Mouse (Mus musculus) megakaryocyte, embryonic 14.5 days (primary cell): ENCODE measurements around the gene Aldoart2. TPM values are rescaled to one million over a fixed set of nuclear protein-coding genes. Genes with fewer than 3 reads are reported as not detected.
"Not testable (repeated sequence)": the region's sequence is repeated elsewhere in the genome, so short reads cannot be mapped to it uniquely, and the experiment has no call there.

ENCODE experiments used
- H3K27me3 ChIP-seq: replicated peaks from 2 replicates; pipeline ENCODE3; 2012; ENCODE audit warnings: inconsistent platforms
- H3K36me3 ChIP-seq: replicated peaks from 2 replicates; pipeline ENCODE3; 2012; ENCODE audit warnings: low read length, inconsistent platforms, mixed read lengths
- H3K4me1 ChIP-seq: 2 replicates; pipeline ENCODE4 v1.6.1; 2012; ENCODE audit warnings: inconsistent platforms
- H3K4me3 ChIP-seq: replicated peaks from 2 replicates; pipeline ENCODE3; 2012; ENCODE audit warnings: moderate library complexity, mild to moderate bottlenecking, inconsistent platforms
- H3K9me3 ChIP-seq: 2 replicates; pipeline ENCODE4 v1.6.1; 2012; ENCODE audit warnings: inconsistent platforms
- FLI1 ChIP-seq: IDR thresholded peaks from 2 replicates; pipeline ENCODE4 v1.6.1; 2012; ENCODE audit warnings: low read length, inconsistent platforms, mixed read lengths
- GATA1 ChIP-seq: IDR thresholded peaks from 3 replicates; pipeline ENCODE4 v1.6.1; 2012; ENCODE audit warnings: mixed read lengths, low read length, inconsistent platforms, borderline replicate concordance
- polyA plus RNA-seq: library from polyadenylated mRNA; stranded (reverse); fragments of >175 nt; gene quantifications from 2 replicates; pipeline ENCODE4 v1.2.3, GENCODE M21; 2012; ENCODE audit warnings: low replicate concordance; ENCODE audit not compliant: insufficient read depth

The Aldoart2 gene
- polyA plus RNA-seq: not detected in 2 replicates

DNA sequence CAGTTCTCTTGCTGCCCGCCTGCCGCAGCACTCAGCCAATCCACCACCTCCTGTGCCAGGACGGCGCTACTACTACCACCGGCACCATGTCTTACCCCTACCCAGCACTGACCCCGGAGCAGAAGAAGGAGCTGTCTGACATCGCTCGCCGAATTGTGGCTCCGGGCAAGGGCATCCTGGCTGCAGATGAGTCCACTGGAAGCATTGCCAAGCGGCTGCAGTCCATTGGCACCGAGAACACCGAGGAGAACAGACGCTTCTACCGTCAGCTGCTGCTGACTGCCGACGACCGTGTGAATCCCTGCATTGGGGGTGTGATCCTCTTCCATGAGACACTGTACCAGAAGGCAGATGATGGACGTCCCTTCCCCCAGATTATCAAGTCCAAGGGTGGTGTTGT is at the start of gene Aldoart2:
Gene Aldoart2 (plus strand): TSS at position 34 of the 400 bp plus-strand sequence.
- Histone ChIP-seq H3K27me3 (peaks cover 8% of the 10 kb centered on the region), H3K9me3 (peaks cover 16% of the 10 kb centered on the region), H3K4me3 (no peak within 1 kb of the TSS), H3K4me1 (peaks cover 25% of the 10 kb centered on the region), H3K36me3 (no peaks in the 10 kb centered on the region)
- TF ChIP-seq FLI1 (no peak), GATA1 (no peak)

DNA sequence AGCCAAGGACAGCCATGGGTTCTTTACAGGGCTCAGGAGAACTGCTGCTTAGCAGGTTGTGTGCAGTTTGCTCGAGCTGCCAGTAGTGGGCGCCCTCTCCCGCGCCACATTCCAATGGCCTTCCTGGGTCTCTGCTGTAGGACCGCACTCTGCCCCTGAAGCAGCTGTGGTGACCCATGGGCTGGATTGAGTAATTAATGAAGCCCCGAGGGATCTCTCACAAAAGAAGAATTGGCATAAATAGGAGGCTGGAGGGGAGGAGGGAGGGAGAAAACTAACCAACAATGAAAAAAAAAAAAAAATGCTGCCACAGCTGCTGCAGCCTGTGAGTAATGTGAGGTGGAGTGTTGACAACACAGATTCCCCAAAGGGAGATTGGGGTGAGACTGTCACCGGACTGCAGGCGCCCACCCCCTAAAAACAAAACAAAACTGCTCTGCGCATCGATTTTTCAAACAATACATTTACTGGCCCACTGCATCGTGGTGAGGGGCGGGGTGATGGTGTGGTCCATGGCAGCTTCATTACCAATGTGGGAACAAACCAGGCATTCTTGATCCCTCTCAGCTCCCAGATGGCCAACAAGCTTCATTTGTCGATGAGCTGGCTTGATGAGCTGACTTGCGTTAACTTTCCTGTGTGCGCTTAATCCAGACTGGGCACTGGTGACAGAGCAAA is 46.8 kb upstream of the Aldoart2 start:
- H3K36me3 ChIP-seq: no peaks in the 10 kb centered on the region
- H3K4me3 ChIP-seq: no peak overlapping the region
- H3K4me1 ChIP-seq: no peaks in the 10 kb centered on the region
- H3K9me3 ChIP-seq: no peaks in the 10 kb centered on the region
- H3K27me3 ChIP-seq: peaks cover 13% of the 10 kb centered on the region
- TF ChIP-seq GATA1: no peak
- no peak for TF ChIP-seq FLI1

DNA sequence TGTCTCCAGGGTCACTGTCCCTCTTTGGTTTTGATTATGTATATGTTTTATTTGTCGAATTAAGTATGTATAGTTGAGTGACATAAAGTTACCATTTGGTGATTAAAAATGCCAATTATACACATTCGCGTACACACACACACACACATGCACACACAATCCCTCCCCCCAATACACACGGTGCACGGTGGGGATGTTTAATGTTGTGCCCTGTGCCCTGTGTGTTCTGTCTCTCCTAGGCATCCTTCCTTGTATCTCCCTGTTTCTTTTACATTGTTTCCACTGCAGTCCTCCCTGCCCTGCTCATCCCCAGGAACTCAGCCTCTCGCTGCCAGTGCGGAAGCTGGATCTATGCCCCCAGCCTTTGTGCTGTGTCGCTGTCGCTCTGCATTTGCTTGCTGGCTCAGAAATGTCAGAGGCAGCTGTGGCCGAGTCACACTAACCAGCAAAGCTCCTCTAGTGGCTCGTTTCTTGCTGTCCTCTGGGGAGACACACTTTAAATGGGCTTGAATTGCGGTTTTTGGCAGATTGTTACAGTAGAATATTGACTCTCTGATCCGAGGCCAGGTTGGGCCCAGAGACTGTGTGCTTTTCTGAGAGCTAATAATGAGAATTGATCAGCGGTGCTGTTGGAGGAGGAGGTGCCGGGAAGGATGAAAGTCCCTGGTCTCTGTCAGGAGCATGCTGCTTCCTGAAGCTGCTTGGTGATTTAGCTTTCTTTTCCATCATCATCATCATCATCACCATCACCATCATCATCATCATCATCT is 37.9 kb upstream of the Aldoart2 start:
- H3K27me3 ChIP-seq: peaks cover 21% of the 10 kb centered on the region
- TF ChIP-seq FLI1 (no peak), GATA1 (no peak)
- no peaks in the 10 kb centered on the region for H3K36me3 ChIP-seq
- peaks cover 3% of the 10 kb centered on the region; the same call in 1 of the 2 replicates for H3K4me1 ChIP-seq
- H3K9me3 ChIP-seq: peaks cover 7% of the 10 kb centered on the region
- H3K4me3 ChIP-seq: no peak overlapping the region

DNA sequence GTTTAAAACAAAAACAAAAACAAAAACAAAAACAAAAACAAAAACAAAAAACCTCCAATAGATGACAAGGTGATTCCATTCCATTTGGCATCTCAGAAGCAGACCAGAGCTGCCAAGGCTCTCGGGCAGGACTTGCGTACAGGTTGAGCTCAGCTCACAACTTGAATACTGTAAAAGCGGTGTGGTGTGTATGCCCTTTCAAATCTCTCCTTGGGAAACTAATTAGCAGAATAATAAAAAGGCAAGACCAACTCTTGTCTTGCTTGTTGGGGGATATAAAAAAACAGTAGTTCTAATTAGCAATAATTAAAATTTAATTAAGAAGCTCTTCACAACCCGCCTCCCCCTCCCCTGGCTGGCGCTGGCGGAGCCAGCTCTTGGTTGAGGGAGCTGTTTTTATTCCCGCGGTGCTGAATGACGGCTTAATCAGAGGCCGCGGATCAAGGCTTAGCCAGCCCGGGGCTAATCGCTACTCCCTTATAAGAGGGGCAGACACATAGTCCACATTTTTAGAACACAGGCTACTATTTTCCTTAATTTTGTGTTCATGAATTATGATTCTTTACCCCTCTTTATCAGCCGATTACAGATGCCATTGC is 28.4 kb upstream of the Aldoart2 start:
- Histone ChIP-seq H3K36me3 (no peaks in the 10 kb centered on the region), H3K4me3 (no peak overlapping the region), H3K27me3 (peaks cover 44% of the 10 kb centered on the region), H3K9me3 (peaks cover 4% of the 10 kb centered on the region), H3K4me1 (peaks cover 9% of the 10 kb centered on the region)
- TF ChIP-seq FLI1: no peak
- no peak for TF ChIP-seq GATA1

DNA sequence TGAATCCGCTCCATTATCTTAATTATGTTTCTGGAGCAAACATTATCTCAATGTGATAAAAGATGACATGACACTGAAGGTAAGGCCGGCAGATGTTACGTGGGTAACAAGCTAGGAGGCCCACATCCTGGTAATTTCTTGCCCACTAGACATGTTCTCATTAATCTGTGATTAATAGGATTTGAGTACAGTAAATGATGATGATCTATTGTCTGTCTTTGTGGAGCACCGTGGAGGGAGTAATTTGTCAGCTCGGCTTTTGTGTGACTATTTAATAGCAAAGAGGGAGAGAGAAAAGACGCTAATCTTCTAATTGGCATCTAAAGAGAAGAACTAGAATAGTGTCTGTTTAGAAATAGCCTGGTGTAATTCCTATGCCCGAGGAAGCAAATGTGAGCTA is 27.3 kb upstream of the Aldoart2 start:
- Histone ChIP-seq H3K4me1 (peaks cover 9% of the 10 kb centered on the region), H3K9me3 (peaks cover 4% of the 10 kb centered on the region), H3K27me3 (peaks cover 44% of the 10 kb centered on the region), H3K36me3 (no peaks in the 10 kb centered on the region), H3K4me3 (no peak overlapping the region)
- no peak for TF ChIP-seq FLI1
- TF ChIP-seq GATA1: no peak

DNA sequence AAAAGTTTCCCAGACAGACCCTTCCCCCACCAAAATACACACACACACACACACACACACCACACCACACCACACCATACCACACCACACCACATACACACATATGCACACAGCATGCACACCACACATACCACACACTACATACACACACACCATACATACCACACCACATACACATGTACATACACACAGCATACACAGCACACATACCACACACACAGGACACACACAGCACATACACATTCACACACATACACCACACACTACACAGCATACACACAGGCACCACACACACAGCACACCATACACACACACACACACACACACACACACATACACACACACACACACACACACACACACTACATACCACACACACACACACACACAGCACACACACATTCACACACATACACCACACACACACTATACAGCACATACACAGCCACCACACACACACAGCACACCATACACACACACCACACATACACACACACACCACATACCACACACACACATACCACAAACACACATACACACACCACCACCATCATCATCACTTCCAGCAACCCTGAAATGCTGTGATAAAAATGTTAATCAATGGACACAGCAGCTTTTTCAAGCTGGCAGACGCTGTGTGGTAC is 26.6 kb upstream of the Aldoart2 start:
- Histone ChIP-seq H3K9me3 (peaks cover 4% of the 10 kb centered on the region), H3K36me3 (no peaks in the 10 kb centered on the region), H3K4me3 (peak overlapping the region; percentile 67), H3K27me3 (peaks cover 39% of the 10 kb centered on the region), H3K4me1 (peaks cover 9% of the 10 kb centered on the region)
- no peak for TF ChIP-seq GATA1
- no peak for TF ChIP-seq FLI1

DNA sequence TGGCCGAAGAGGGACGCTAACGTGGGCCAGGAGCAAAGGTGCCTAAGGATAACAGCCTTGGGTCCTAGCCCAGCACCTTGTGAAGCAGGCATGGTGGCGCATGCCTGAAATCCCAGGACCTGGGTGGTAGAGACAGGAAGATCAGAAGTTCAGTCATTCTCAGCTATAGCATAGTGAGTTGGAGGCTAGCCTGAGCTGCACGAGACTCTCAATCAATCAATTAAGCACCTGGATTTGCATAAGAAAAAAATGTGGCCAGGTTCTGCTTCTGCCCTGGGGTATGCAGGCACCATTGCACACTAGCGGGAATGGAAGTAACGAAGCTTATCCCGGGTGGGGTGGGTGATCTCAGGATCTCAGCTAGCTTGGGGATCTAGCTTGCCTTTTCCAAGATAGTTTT is 25.9 kb upstream of the Aldoart2 start:
- H3K4me1 ChIP-seq: peaks cover 9% of the 10 kb centered on the region
- no peaks in the 10 kb centered on the region for H3K36me3 ChIP-seq
- H3K27me3 ChIP-seq: peaks cover 37% of the 10 kb centered on the region
- TF ChIP-seq FLI1: no peak
- TF ChIP-seq GATA1: no peak
- H3K9me3 ChIP-seq: peaks cover 7% of the 10 kb centered on the region
- no peak overlapping the region for H3K4me3 ChIP-seq

DNA sequence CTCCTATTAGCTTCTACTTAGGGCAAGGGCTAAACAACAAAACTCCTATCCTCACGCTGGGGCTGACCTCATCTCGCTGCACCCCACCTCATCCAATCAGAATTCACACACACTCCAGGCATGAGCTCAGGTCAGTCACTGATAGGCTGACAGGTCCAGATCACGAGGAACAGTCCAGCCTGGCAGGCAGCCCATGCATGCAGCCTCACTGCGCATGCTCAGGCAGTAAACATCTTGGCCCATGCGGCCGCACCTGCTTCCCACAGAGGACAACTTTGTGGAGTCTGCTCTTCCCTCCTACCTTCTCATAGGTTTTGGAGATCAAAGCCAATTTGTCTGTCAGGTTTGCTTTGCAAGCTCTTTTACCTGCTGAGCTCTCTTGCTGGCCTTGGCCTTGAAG is 10.1 kb upstream of the Aldoart2 start:
- not testable (repeated sequence) for H3K4me3 ChIP-seq, H3K27me3 ChIP-seq, H3K36me3 ChIP-seq, H3K4me1 ChIP-seq
- peaks cover 17% of the 10 kb centered on the region for H3K9me3 ChIP-seq

DNA sequence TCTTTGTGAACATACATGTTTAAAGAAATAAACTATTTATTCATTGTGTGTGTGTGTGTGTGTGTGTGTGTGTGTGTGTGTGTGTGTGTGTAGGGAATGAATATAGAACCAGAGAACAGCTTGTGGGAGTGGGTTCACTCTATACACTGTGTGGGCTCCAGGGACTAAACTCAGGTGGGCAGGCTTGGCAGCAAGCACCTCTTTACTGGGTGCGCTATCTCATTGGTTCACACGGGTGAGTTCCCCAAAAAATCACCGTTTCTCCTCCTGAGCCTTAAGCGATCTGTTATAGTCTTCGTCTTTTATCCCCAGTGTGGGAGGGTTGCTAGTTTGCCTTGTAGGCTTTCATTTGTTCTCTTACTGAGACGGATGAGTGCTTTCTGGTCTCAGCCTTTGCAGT is 7.2 kb upstream of the Aldoart2 start:
- Histone ChIP-seq H3K4me3 (no peak overlapping the region), H3K9me3 (no peaks in the 10 kb centered on the region), H3K4me1 (peaks cover 13% of the 10 kb centered on the region), H3K36me3 (no peaks in the 10 kb centered on the region), H3K27me3 (peaks cover 4% of the 10 kb centered on the region)
- TF ChIP-seq FLI1 (no peak), GATA1 (no peak)
